ENCODE assay signal across 12 mouse cellular contexts in the genomic region with DNA sequence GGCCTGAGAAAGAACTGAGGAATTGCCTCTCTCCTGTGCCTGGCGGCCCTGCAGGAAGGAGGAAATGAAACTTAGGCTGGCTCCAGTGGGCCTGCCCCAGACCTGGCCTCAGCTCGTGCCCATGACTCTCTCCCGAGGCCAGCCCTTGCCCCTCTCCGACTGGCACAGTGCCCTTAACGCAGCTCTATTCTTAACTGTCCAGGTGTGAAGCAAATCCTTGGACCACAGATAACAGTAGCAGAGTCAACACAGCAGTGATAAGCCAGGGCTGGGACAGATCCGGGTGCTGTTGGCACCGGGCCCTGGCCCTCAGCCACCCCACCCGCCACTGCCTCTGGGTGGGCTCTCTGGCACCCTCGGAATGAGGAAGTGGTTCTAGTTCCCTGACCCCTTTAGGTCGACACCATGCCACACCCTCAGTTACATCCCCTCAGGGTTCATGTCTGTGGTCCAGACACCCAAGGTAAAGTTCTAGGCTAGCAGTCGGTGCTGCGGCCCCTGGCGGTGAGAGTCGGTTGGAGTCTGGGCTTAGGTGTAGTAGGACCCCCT. TPM values are rescaled to one million over a fixed set of nuclear protein-coding genes. Genes with fewer than 3 reads are reported as not detected.
DNase-seq lines count a peak whose midpoint lies in the region; ATAC-seq and TF ChIP-seq lines count a peak whose summit lies in the region.
"Had no signal": no experiment of that assay in that cellular context is flagged by ENCODE, and none has a peak within 500 bp of the region (broad histone marks: within the 10 kb centered on the region; RNA-seq: fewer than 3 reads in every experiment).

No protein-coding gene starts in this region.

- H3K4me1 ChIP-seq in kidney, embryonic 16.5 days (ENCODE audit: insufficient read depth, low read length), result peaks cover 36% of the 10 kb centered on the region
- 0 out of 2 replicates have a peak, but pooled peaks cover 3% of the 10 kb centered on the region for H3K4me1 ChIP-seq in kidney, embryonic 14.5 days (ENCODE audit: control insufficient read depth, insufficient read depth, low read length)
- peaks cover 20% of the 10 kb centered on the region for H3K4me1 ChIP-seq in bone marrow macrophage, adult 2 months (ENCODE audit: control insufficient read depth, insufficient read depth, low read length)
- H3K4me1 ChIP-seq in intestine, postnatal 0 days (replicated peaks; ENCODE audit: control insufficient read depth, insufficient read depth, low read length), result 0 out of 2 replicates have a peak, but pooled peaks cover 3% of the 10 kb centered on the region

- no peak overlapping the region for H3K9ac ChIP-seq in kidney, embryonic 16.5 days (replicated peaks; ENCODE audit: low read length)
- no peak overlapping the region for H3K9ac ChIP-seq in kidney, embryonic 14.5 days (ENCODE audit: low read depth, low read length)
- no peak overlapping the region for H3K9ac ChIP-seq in intestine, postnatal 0 days (ENCODE audit: low read depth, low read length)
- H3K9ac ChIP-seq: hindbrain, embryonic 12.5 days; limb, embryonic 12.5 days had no signal

- intact Hi-C loops in left cerebral cortex, postnatal 4 days (cut with DNase I), result no loop called here

- H3K9me3 ChIP-seq in kidney, embryonic 16.5 days (ENCODE audit: low read length), result no peaks in the 10 kb centered on the region
- no peaks in the 10 kb centered on the region for H3K9me3 ChIP-seq in kidney, embryonic 14.5 days (ENCODE audit: control insufficient read depth, low read length)
- no peaks in the 10 kb centered on the region for H3K9me3 ChIP-seq in intestine, postnatal 0 days (ENCODE audit: control insufficient read depth)
- H3K9me3 ChIP-seq: hindbrain, embryonic 12.5 days; limb, embryonic 12.5 days had no signal

- no peak for TF ChIP-seq POLR2A in bone marrow macrophage, adult 2 months (IDR thresholded peaks at IDR 0.05; ENCODE audit: borderline replicate concordance, low read depth, low read length)

- peak; percentile 28 for ATAC-seq in kidney, embryonic 16.5 days (ENCODE audit: low FRiP score, low TSS enrichment)
- no peak for ATAC-seq in kidney, embryonic 14.5 days (ENCODE audit: low FRiP score, low TSS enrichment)
- ATAC-seq in intestine, postnatal 0 days, result peak; percentile 75
- ATAC-seq: Patski had no signal

- TF ChIP-seq CTCF in bone marrow macrophage, adult 2 months (IDR thresholded peaks at IDR 0.05; ENCODE audit: low read depth, low read length), result no peak
- TF ChIP-seq CTCF in intestine, postnatal 0 days (IDR thresholded peaks at IDR 0.05; ENCODE audit: low read depth), result no peak

- H3K36me3 ChIP-seq in kidney, embryonic 16.5 days (ENCODE audit: insufficient read depth, low read length), result 0 out of 2 replicates have a peak, but pooled peaks cover 3% of the 10 kb centered on the region
- H3K36me3 ChIP-seq in kidney, embryonic 14.5 days (ENCODE audit: control insufficient read depth, insufficient read depth, low read length), result no peaks in the 10 kb centered on the region
- H3K36me3 ChIP-seq in intestine, postnatal 0 days (ENCODE audit: control insufficient read depth, insufficient read depth), result no peaks in the 10 kb centered on the region; the same call in 1 of the 2 replicates

- no peak overlapping the region for H3K4me2 ChIP-seq in kidney, embryonic 16.5 days (replicated peaks; ENCODE audit: low read depth, low read length)
- no peak overlapping the region for H3K4me2 ChIP-seq in kidney, embryonic 14.5 days (replicated peaks; ENCODE audit: low read depth, low read length)
- no peak overlapping the region for H3K4me2 ChIP-seq in intestine, postnatal 0 days (replicated peaks; ENCODE audit: low read depth)
- H3K4me2 ChIP-seq: hindbrain, embryonic 12.5 days; limb, embryonic 12.5 days had no signal

- WGBS in kidney, embryonic 16.5 days, result 67% methylated on average over 14 of the region's 14 CpGs
- 73% methylated on average over 14 of the region's 14 CpGs for WGBS in kidney, embryonic 14.5 days
- 37% methylated on average over 13 of the region's 14 CpGs for WGBS in intestine, postnatal 0 days

- DNase-seq in natural killer cell, adult 2 months (ENCODE audit: low spot score in 2 of 2), result peak; percentile 46 to 58
- no peak for DNase-seq in left cerebral cortex, postnatal 4 days
- DNase-seq in thymus, postnatal 36 days, result no peak
- DNase-seq in right cerebral cortex, postnatal 14 days, result no peak

- H3K4me3 ChIP-seq in kidney, embryonic 16.5 days (ENCODE audit: low read length), result no peak overlapping the region
- no peak overlapping the region for H3K4me3 ChIP-seq in kidney, embryonic 14.5 days (ENCODE audit: low read length)
- H3K4me3 ChIP-seq in bone marrow macrophage, adult 2 months (ENCODE audit: insufficient read depth, low read length), result no peak overlapping the region
- H3K4me3 ChIP-seq in intestine, postnatal 0 days (ENCODE audit: low read depth, low read length), result no peak overlapping the region
- H3K4me3 ChIP-seq: hindbrain, embryonic 12.5 days; limb, embryonic 12.5 days; myocyte had no signal

- peak overlapping the region; percentile 83 for H3K27ac ChIP-seq in kidney, embryonic 16.5 days (ENCODE audit: low read length)
- H3K27ac ChIP-seq in kidney, embryonic 14.5 days (ENCODE audit: low read depth, low read length), result no peak overlapping the region
- peak overlapping the region; percentile 48 for H3K27ac ChIP-seq in bone marrow macrophage, adult 2 months (ENCODE audit: insufficient read depth, low read depth, low read length)
- H3K27ac ChIP-seq in intestine, postnatal 0 days (ENCODE audit: low read depth, low read length), result peak overlapping the region; percentile 16; the same call in 1 of the 2 replicates
- H3K27ac ChIP-seq: hindbrain, embryonic 12.5 days; limb, embryonic 12.5 days had no signal

- H3K27me3 ChIP-seq in kidney, embryonic 16.5 days (ENCODE audit: insufficient read depth, low read length), result no peaks in the 10 kb centered on the region; the same call in 1 of the 2 replicates
- H3K27me3 ChIP-seq in kidney, embryonic 14.5 days (ENCODE audit: control insufficient read depth, insufficient read depth, low read length), result no peaks in the 10 kb centered on the region
- H3K27me3 ChIP-seq in intestine, postnatal 0 days (replicated peaks; ENCODE audit: control insufficient read depth, insufficient read depth, low read length), result no peaks in the 10 kb centered on the region
- H3K27me3 ChIP-seq: Patski had no signal

RNA-seq across cellular contexts. Expression of a gene that starts 4.8 kb away (rescaled TPM):
- 20.0 and 23.6 TPM in 2 replicates for polyA plus RNA-seq in kidney, embryonic 16.5 days (2015; fragmentation: Nextera tagmentation; extraction: Ambion mirVana)
- polyA plus RNA-seq in kidney, embryonic 14.5 days (2014; fragmentation: Nextera tagmentation; extraction: Ambion mirVana), result 8.0 and 13.6 TPM in 2 replicates
- polyA plus RNA-seq in bone marrow macrophage, adult 2 months (2012; ENCODE audit: insufficient read depth, insufficient read length, missing spikeins), result 0.47 TPM in 1 of 2 replicates, not detected in the other
- polyA plus RNA-seq in intestine, postnatal 0 days (2015; fragmentation: Nextera tagmentation; extraction: Ambion mirVana), result 3.5 and 6.7 TPM in 2 replicates
- 1 to 10 TPM; 1.0 to 2.0 TPM for total RNA-seq in left cerebral cortex, postnatal 4 days (2021)

RNA-seq across cellular contexts. Expression of a gene that starts 6.7 kb away (rescaled TPM):
- 227 and 235 TPM in 2 replicates for polyA plus RNA-seq in kidney, embryonic 16.5 days (2015; fragmentation: Nextera tagmentation; extraction: Ambion mirVana)
- 217 and 259 TPM in 2 replicates for polyA plus RNA-seq in kidney, embryonic 14.5 days (2014; fragmentation: Nextera tagmentation; extraction: Ambion mirVana)
- 66.1 and 66.8 TPM in 2 replicates for polyA plus RNA-seq in bone marrow macrophage, adult 2 months (2012; ENCODE audit: insufficient read depth, insufficient read length, missing spikeins)
- polyA plus RNA-seq in intestine, postnatal 0 days (2015; fragmentation: Nextera tagmentation; extraction: Ambion mirVana), result 140 and 145 TPM in 2 replicates
- 100 to 1,000 TPM in 1 of 2 experiments, 10 to 100 TPM in 1; 99.1 to 106 TPM for total RNA-seq in left cerebral cortex, postnatal 4 days (2021)

RNA-seq across cellular contexts. Expression of a gene that starts 12.1 kb away (rescaled TPM):
- polyA plus RNA-seq in kidney, embryonic 16.5 days (2015; fragmentation: Nextera tagmentation; extraction: Ambion mirVana), result 272 and 300 TPM in 2 replicates
- polyA plus RNA-seq in kidney, embryonic 14.5 days (2014; fragmentation: Nextera tagmentation; extraction: Ambion mirVana), result 321 and 407 TPM in 2 replicates
- 94.1 and 97.0 TPM in 2 replicates for polyA plus RNA-seq in bone marrow macrophage, adult 2 months (2012; ENCODE audit: insufficient read depth, insufficient read length, missing spikeins)
- 273 and 281 TPM in 2 replicates for polyA plus RNA-seq in intestine, postnatal 0 days (2015; fragmentation: Nextera tagmentation; extraction: Ambion mirVana)
- total RNA-seq in left cerebral cortex, postnatal 4 days (2021), result 100 to 1,000 TPM in 1 of 2 experiments, 10 to 100 TPM in 1; 86.2 to 106 TPM

RNA-seq across cellular contexts. Expression of a gene that starts 12.5 kb away (rescaled TPM):
- 4.7 and 6.0 TPM in 2 replicates for polyA plus RNA-seq in kidney, embryonic 16.5 days (2015; fragmentation: Nextera tagmentation; extraction: Ambion mirVana)
- 2.8 and 3.6 TPM in 2 replicates for polyA plus RNA-seq in kidney, embryonic 14.5 days (2014; fragmentation: Nextera tagmentation; extraction: Ambion mirVana)
- 0.34 and 0.84 TPM in 2 replicates for polyA plus RNA-seq in bone marrow macrophage, adult 2 months (2012; ENCODE audit: insufficient read depth, insufficient read length, missing spikeins)
- polyA plus RNA-seq in intestine, postnatal 0 days (2015; fragmentation: Nextera tagmentation; extraction: Ambion mirVana), result 1.2 and 1.3 TPM in 2 replicates
- total RNA-seq in left cerebral cortex, postnatal 4 days (2021), result 100 to 1,000 TPM; 128 to 133 TPM

RNA-seq across cellular contexts. Expression of a gene that starts 18.7 kb away (rescaled TPM):
- polyA plus RNA-seq in kidney, embryonic 16.5 days (2015; fragmentation: Nextera tagmentation; extraction: Ambion mirVana), result 18.2 and 18.4 TPM in 2 replicates
- polyA plus RNA-seq in kidney, embryonic 14.5 days (2014; fragmentation: Nextera tagmentation; extraction: Ambion mirVana), result 12.5 and 13.2 TPM in 2 replicates
- polyA plus RNA-seq in bone marrow macrophage, adult 2 months (2012; ENCODE audit: insufficient read depth, insufficient read length, missing spikeins), result 1.1 TPM in 1 of 2 replicates, not detected in the other
- 15.2 and 17.2 TPM in 2 replicates for polyA plus RNA-seq in intestine, postnatal 0 days (2015; fragmentation: Nextera tagmentation; extraction: Ambion mirVana)
- total RNA-seq in left cerebral cortex, postnatal 4 days (2021), result 100 to 1,000 TPM in 1 of 2 experiments, 10 to 100 TPM in 1; 99.0 to 109 TPM

Comparison
In these comparisons a context has a peak if more than half of its experiments do, and no peak if none do; other contexts are left out.
1. DNase-seq: peak in natural killer cell, adult 2 months (2 of 2); none in left cerebral cortex, postnatal 4 days (single experiment), thymus, postnatal 36 days (0 of 2) and right cerebral cortex, postnatal 14 days (single experiment).